Comparison of ENCODE assay signal across 7 mouse cellular contexts in genomic region chr9:48984845-48985707, GRCm38 (mm10). TPM values are rescaled to one million over a fixed set of nuclear protein-coding genes. Genes with fewer than 3 reads are reported as not detected.
DNase-seq lines count a peak whose midpoint lies in the region; ATAC-seq lines count a peak whose summit lies in the region.

Usp28 (plus strand) TSS chr9:48985375.

- under 1% methylated on average over 66 of the region's 94 CpGs for WGBS in embryonic facial prominence, embryonic 11.5 days
- WGBS in limb, embryonic 11.5 days = under 1% methylated on average over 83 of the region's 94 CpGs
- WGBS in midbrain, embryonic 14.5 days = under 1% methylated on average over 83 of the region's 94 CpGs

- H3K9ac ChIP-seq in embryonic facial prominence, embryonic 11.5 days (replicated peaks; ENCODE audit: low read length) = peak within 1 kb of the TSS; percentile 85
- peak within 1 kb of the TSS; percentile 69 for H3K9ac ChIP-seq in limb, embryonic 11.5 days (ENCODE audit: low read length)
- H3K9ac ChIP-seq in midbrain, embryonic 14.5 days (replicated peaks; ENCODE audit: low read length) = peak within 1 kb of the TSS; percentile 75

- H3K27me3 ChIP-seq in embryonic facial prominence, embryonic 11.5 days (ENCODE audit: control insufficient read depth, insufficient read depth, low read length) = no peaks in the 10 kb centered on the region
- H3K27me3 ChIP-seq in limb, embryonic 11.5 days (ENCODE audit: control insufficient read depth, insufficient read depth, low read length) = no peaks in the 10 kb centered on the region
- no peaks in the 10 kb centered on the region for H3K27me3 ChIP-seq in midbrain, embryonic 14.5 days (ENCODE audit: control insufficient read depth, insufficient read depth, low read length)

- H3K4me2 ChIP-seq in embryonic facial prominence, embryonic 11.5 days (ENCODE audit: low read depth, low read length) = peak within 1 kb of the TSS; percentile 69
- H3K4me2 ChIP-seq in limb, embryonic 11.5 days (ENCODE audit: low read depth, severe bottlenecking) = peak within 1 kb of the TSS; percentile 74
- H3K4me2 ChIP-seq in midbrain, embryonic 14.5 days (ENCODE audit: low read length) = peak within 1 kb of the TSS; percentile 71

- H3K4me1 ChIP-seq in embryonic facial prominence, embryonic 11.5 days (ENCODE audit: control insufficient read depth, insufficient read depth, low read length) = no peaks in the 10 kb centered on the region; the same call in 1 of the 2 replicates
- peaks cover 8% of the 10 kb centered on the region; the same call in 1 of the 2 replicates for H3K4me1 ChIP-seq in limb, embryonic 11.5 days (ENCODE audit: control insufficient read depth, insufficient read depth, low read length)
- H3K4me1 ChIP-seq in midbrain, embryonic 14.5 days (ENCODE audit: control insufficient read depth, insufficient read depth, low read length) = peaks cover 25% of the 10 kb centered on the region

- peak within 1 kb of the TSS; percentile 72 for H3K27ac ChIP-seq in embryonic facial prominence, embryonic 11.5 days (replicated peaks; ENCODE audit: low read depth, low read length)
- peak within 1 kb of the TSS; percentile 56; the same call in 1 of the 2 replicates for H3K27ac ChIP-seq in limb, embryonic 11.5 days (replicated peaks; ENCODE audit: low read depth, low read length)
- peak within 1 kb of the TSS; percentile 75 for H3K27ac ChIP-seq in midbrain, embryonic 14.5 days (replicated peaks; ENCODE audit: low read depth, low read length)

- peak within 1 kb of the TSS; percentile 80 for H3K4me3 ChIP-seq in embryonic facial prominence, embryonic 11.5 days (ENCODE audit: low read depth, low read length)
- peak within 1 kb of the TSS; percentile 54 for H3K4me3 ChIP-seq in limb, embryonic 11.5 days (ENCODE audit: low read depth, low read length)
- peak within 1 kb of the TSS; percentile 72 for H3K4me3 ChIP-seq in midbrain, embryonic 14.5 days (replicated peaks; ENCODE audit: low read depth, low read length)

- no peaks in the 10 kb centered on the region for H3K36me3 ChIP-seq in embryonic facial prominence, embryonic 11.5 days (replicated peaks; ENCODE audit: control insufficient read depth, insufficient read depth, low read depth, low read length)
- no peaks in the 10 kb centered on the region for H3K36me3 ChIP-seq in limb, embryonic 11.5 days (ENCODE audit: control insufficient read depth, insufficient read depth, low read length)
- no peaks in the 10 kb centered on the region for H3K36me3 ChIP-seq in midbrain, embryonic 14.5 days (ENCODE audit: control insufficient read depth, insufficient read depth, low read length)

- DNase-seq in adrenal gland, postnatal 14 days = peak; percentile 100
- peak; percentile 100 for DNase-seq in embryonic facial prominence, embryonic 11.5 days (ENCODE audit: low spot score)
- DNase-seq in heart, adult 11 months = peak; percentile 100
- peak; percentile 99 for DNase-seq in kidney, adult 18-20 months
- DNase-seq in limb, embryonic 11.5 days (ENCODE audit: low spot score) = peak; percentile 99
- peak; percentile 100 for DNase-seq in midbrain, embryonic 14.5 days
- DNase-seq in spleen, adult 18-20 months = peak; percentile 100

- peak; percentile 83 for ATAC-seq in embryonic facial prominence, embryonic 11.5 days (replicated peaks; ENCODE audit: insufficient number of reproducible peaks, low FRiP score, low TSS enrichment, low read depth)
- peak; percentile 96 for ATAC-seq in limb, embryonic 11.5 days (ENCODE audit: insufficient number of reproducible peaks, low FRiP score, low TSS enrichment, low read depth)
- peak; percentile 94 for ATAC-seq in midbrain, embryonic 14.5 days (ENCODE audit: low FRiP score, low TSS enrichment)

- no peaks in the 10 kb centered on the region for H3K9me3 ChIP-seq in embryonic facial prominence, embryonic 11.5 days (replicated peaks; ENCODE audit: control insufficient read depth, low read length)
- H3K9me3 ChIP-seq in limb, embryonic 11.5 days (ENCODE audit: control insufficient read depth, low read length) = no peaks in the 10 kb centered on the region
- H3K9me3 ChIP-seq in midbrain, embryonic 14.5 days (ENCODE audit: control insufficient read depth, low read length) = no peaks in the 10 kb centered on the region

RNA-seq across cellular contexts. Expression of gene Usp28, which starts in this region (rescaled TPM):
- 11.9 and 23.4 TPM in 2 replicates for total RNA-seq in adrenal gland, postnatal 14 days (2021)
- polyA plus RNA-seq in embryonic facial prominence, embryonic 11.5 days (2014; fragmentation: Nextera tagmentation; extraction: Ambion mirVana) = 38.8 and 41.3 TPM in 2 replicates
- polyA plus RNA-seq in limb, embryonic 11.5 days (2014; fragmentation: Nextera tagmentation; extraction: Ambion mirVana) = 41.6 and 42.4 TPM in 2 replicates
- polyA plus RNA-seq in midbrain, embryonic 14.5 days (2014; fragmentation: Nextera tagmentation; extraction: Ambion mirVana) = 24.3 and 33.4 TPM in 2 replicates

Comparison
In these comparisons a context has a peak if more than half of its experiments do, and no peak if none do; other contexts are left out.
1. Peak in every context shown above with its lines: DNase-seq, ATAC-seq, H3K4me3 ChIP-seq and H3K27ac ChIP-seq.